Mouse (Mus musculus): ENCODE results near the gene Zg16. TPM values are rescaled to one million over a fixed set of nuclear protein-coding genes. Genes with fewer than 3 reads are reported as not detected.

Gene Zg16
- polyA plus RNA-seq, 1 experiment from 2014 or later = not detected

- H3K4me1 ChIP-seq (ENCODE audit: control insufficient read depth in 2 of 2, insufficient read depth in 2 of 2, low read length in 2 of 2) = peaks cover 15 to 31% of the 10 kb centered on the region in 2 experiments
- 26% methylated on average over 11 of the region's 11 CpGs for WGBS
- no peak within 1 kb of the TSS for H3K27ac ChIP-seq (replicated peaks in 1 of 2; ENCODE audit: control insufficient read depth in 1 of 2, insufficient read depth in 1 of 2, low read depth in 2 of 2, low read length in 2 of 2)
- peak within 1 kb of the TSS; percentile 46 to 62 for H3K4me3 ChIP-seq (ENCODE audit: control insufficient read depth in 1 of 2, insufficient read depth in 1 of 2, low read depth in 1 of 2, low read length in 2 of 2)
- peak within 1 kb of the TSS; percentile 63 for H3K9ac ChIP-seq (ENCODE audit: low read length)
- no peaks in the 10 kb centered on the region for H3K9me3 ChIP-seq (ENCODE audit: control insufficient read depth, low read length)
- no peak for ATAC-seq (ENCODE audit: insufficient number of reproducible peaks, insufficient read depth, low FRiP score, low read depth)
- no peaks in the 10 kb centered on the region for H3K27me3 ChIP-seq (ENCODE audit: control insufficient read depth, insufficient read depth, low read length)
- peaks cover 31% of the 10 kb centered on the region for H3K36me3 ChIP-seq (ENCODE audit: control insufficient read depth, insufficient read depth, low read length)
- peak within 1 kb of the TSS; percentile 81 for H3K4me2 ChIP-seq (ENCODE audit: low read length)
Measured at GRCm38 (mm10) chr7:127014320-127014719, 72.8 kb downstream of the Zg16 start, which contains the start of gene Mvp. Mvp (minus strand) TSS chr7:127014621.

DNA sequence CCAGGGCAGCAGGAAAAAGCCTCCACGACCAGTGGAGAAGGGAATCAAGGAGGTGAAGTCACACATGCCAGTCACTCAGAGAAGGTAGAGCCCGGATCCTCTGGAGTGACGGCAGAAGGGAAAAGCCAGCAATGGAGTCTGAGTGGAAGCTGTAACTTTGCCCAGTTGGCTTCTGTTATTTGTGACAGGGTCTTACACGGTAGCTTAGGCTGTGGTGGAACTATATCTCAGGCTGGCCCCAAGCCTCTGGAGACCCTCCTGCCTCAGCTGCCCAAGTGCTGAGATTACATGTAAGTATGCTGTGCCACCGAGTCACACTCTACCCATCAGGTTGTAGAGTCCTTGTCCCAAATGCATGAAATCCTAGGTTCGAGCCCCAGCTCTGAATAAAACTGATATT, 73.7 kb downstream of the Zg16 start:
- Histone ChIP-seq H3K4me1 (ENCODE audit: control insufficient read depth in 2 of 2, insufficient read depth in 2 of 2, low read length in 2 of 2) (peaks cover 18 to 36% of the 10 kb centered on the region in 2 experiments), H3K4me3 (ENCODE audit: control insufficient read depth in 1 of 2, insufficient read depth in 1 of 2, low read depth in 1 of 2, low read length in 2 of 2) (no peak overlapping the region), H3K4me2 (ENCODE audit: low read length) (peak overlapping the region; percentile 67), H3K36me3 (ENCODE audit: control insufficient read depth, insufficient read depth, low read length) (peaks cover 31% of the 10 kb centered on the region), H3K9me3 (ENCODE audit: control insufficient read depth, low read length) (no peaks in the 10 kb centered on the region), H3K27me3 (ENCODE audit: control insufficient read depth, insufficient read depth, low read length) (no peaks in the 10 kb centered on the region), H3K27ac (replicated peaks in 1 of 2; ENCODE audit: control insufficient read depth in 1 of 2, insufficient read depth in 1 of 2, low read depth in 2 of 2, low read length in 2 of 2) (no peak overlapping the region), H3K9ac (ENCODE audit: low read length) (no peak overlapping the region)
- ATAC-seq (ENCODE audit: insufficient number of reproducible peaks, insufficient read depth, low FRiP score, low read depth) = no peak
- 90% methylated on average over 6 of the region's 6 CpGs for WGBS

- Histone ChIP-seq H3K9ac (ENCODE audit: low read length) (no peak overlapping the region), H3K4me2 (ENCODE audit: low read length) (no peak overlapping the region), H3K9me3 (ENCODE audit: control insufficient read depth, low read length) (no peaks in the 10 kb centered on the region), H3K4me3 (ENCODE audit: control insufficient read depth in 1 of 2, insufficient read depth in 1 of 2, low read depth in 1 of 2, low read length in 2 of 2) (no peak overlapping the region), H3K36me3 (ENCODE audit: control insufficient read depth, insufficient read depth, low read length) (peaks cover 31% of the 10 kb centered on the region), H3K27me3 (ENCODE audit: control insufficient read depth, insufficient read depth, low read length) (no peaks in the 10 kb centered on the region), H3K4me1 (ENCODE audit: control insufficient read depth in 2 of 2, insufficient read depth in 2 of 2, low read length in 2 of 2) (peaks cover 21 to 36% of the 10 kb centered on the region in 2 experiments), H3K27ac (replicated peaks in 1 of 2; ENCODE audit: control insufficient read depth in 1 of 2, insufficient read depth in 1 of 2, low read depth in 2 of 2, low read length in 2 of 2) (no peak overlapping the region)
- no peak for ATAC-seq (ENCODE audit: insufficient number of reproducible peaks, insufficient read depth, low FRiP score, low read depth)
- 91% methylated on average over 10 of the region's 10 CpGs for WGBS
Measured at GRCm38 (mm10) chr7:127012845-127013244, 74.3 kb downstream of the Zg16 start.

- Histone ChIP-seq H3K36me3 (ENCODE audit: control insufficient read depth, insufficient read depth, low read length) (peaks cover 31% of the 10 kb centered on the region), H3K27me3 (ENCODE audit: control insufficient read depth, insufficient read depth, low read length) (no peaks in the 10 kb centered on the region), H3K27ac (replicated peaks in 1 of 2; ENCODE audit: control insufficient read depth in 1 of 2, insufficient read depth in 1 of 2, low read depth in 2 of 2, low read length in 2 of 2) (no peak overlapping the region), H3K4me3 (ENCODE audit: control insufficient read depth in 1 of 2, insufficient read depth in 1 of 2, low read depth in 1 of 2, low read length in 2 of 2) (no peak overlapping the region), H3K4me1 (ENCODE audit: control insufficient read depth in 2 of 2, insufficient read depth in 2 of 2, low read length in 2 of 2) (peaks cover 21 to 32% of the 10 kb centered on the region in 2 experiments), H3K9me3 (ENCODE audit: control insufficient read depth, low read length) (no peaks in the 10 kb centered on the region), H3K4me2 (ENCODE audit: low read length) (no peak overlapping the region), H3K9ac (ENCODE audit: low read length) (no peak overlapping the region)
- no peak for ATAC-seq (ENCODE audit: insufficient number of reproducible peaks, insufficient read depth, low FRiP score, low read depth)
- WGBS = 71% methylated on average over 6 of the region's 6 CpGs
Measured at GRCm38 (mm10) chr7:127012374-127012773, 74.8 kb downstream of the Zg16 start.

DNA sequence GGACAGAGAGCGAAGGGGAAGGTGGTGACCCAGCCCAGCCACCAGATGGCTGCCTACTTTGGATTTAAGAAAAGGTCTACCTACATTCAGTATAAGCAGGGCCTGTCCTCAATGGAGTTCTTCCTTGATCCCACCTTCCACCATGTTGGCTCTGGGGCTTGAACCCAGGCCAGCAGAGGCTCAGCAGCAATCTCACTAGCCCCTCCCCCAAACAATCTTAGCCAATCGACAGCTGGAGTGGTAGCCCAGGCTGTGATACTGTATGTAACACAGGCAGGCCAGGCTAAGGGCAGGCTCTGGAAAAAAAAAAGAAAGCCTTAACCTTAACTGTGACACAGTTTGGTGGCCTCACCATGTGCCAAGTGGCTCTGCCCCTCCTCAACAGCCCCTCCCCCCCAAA, 75.4 kb downstream of the Zg16 start:
- Histone ChIP-seq H3K4me3 (ENCODE audit: control insufficient read depth in 1 of 2, insufficient read depth in 1 of 2, low read depth in 1 of 2, low read length in 2 of 2) (no peak overlapping the region), H3K4me1 (ENCODE audit: control insufficient read depth in 2 of 2, insufficient read depth in 2 of 2, low read length in 2 of 2) (peaks cover 21 to 32% of the 10 kb centered on the region in 2 experiments), H3K9ac (ENCODE audit: low read length) (no peak overlapping the region), H3K4me2 (ENCODE audit: low read length) (no peak overlapping the region), H3K27me3 (ENCODE audit: control insufficient read depth, insufficient read depth, low read length) (no peaks in the 10 kb centered on the region), H3K27ac (replicated peaks in 1 of 2; ENCODE audit: control insufficient read depth in 1 of 2, insufficient read depth in 1 of 2, low read depth in 2 of 2, low read length in 2 of 2) (no peak overlapping the region), H3K36me3 (ENCODE audit: control insufficient read depth, insufficient read depth, low read length) (peaks cover 31% of the 10 kb centered on the region), H3K9me3 (ENCODE audit: control insufficient read depth, low read length) (no peaks in the 10 kb centered on the region)
- ATAC-seq (ENCODE audit: insufficient number of reproducible peaks, insufficient read depth, low FRiP score, low read depth) = no peak
- WGBS = 65% methylated on average over 2 of the region's 2 CpGs

DNA sequence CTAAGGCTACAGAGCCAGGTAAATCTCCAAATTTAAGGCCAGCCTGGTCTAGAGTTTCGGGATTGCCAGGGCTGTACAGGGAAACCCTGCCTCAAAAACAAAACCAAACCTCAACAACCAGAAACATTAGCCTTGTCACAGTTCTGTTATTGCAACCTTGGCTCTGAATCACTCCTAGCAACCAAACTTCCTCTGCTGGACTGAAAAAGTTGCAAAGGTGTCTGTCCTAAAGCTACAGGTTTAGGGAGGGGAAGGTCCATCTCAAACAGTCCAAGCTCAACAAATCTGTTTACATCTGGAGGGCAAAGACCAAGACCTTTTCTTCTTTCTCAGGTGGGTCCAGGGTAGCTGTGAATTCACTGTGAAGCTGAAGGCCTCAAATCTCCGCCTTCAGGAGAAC, 76.1 kb downstream of the Zg16 start:
- Histone ChIP-seq H3K4me3 (ENCODE audit: control insufficient read depth in 1 of 2, insufficient read depth in 1 of 2, low read depth in 1 of 2, low read length in 2 of 2) (no peak overlapping the region), H3K4me1 (ENCODE audit: control insufficient read depth in 2 of 2, insufficient read depth in 2 of 2, low read length in 2 of 2) (peaks cover 23 to 32% of the 10 kb centered on the region in 2 experiments), H3K4me2 (ENCODE audit: low read length) (no peak overlapping the region), H3K27me3 (ENCODE audit: control insufficient read depth, insufficient read depth, low read length) (no peaks in the 10 kb centered on the region), H3K27ac (replicated peaks in 1 of 2; ENCODE audit: control insufficient read depth in 1 of 2, insufficient read depth in 1 of 2, low read depth in 2 of 2, low read length in 2 of 2) (no peak overlapping the region), H3K9ac (ENCODE audit: low read length) (no peak overlapping the region), H3K36me3 (ENCODE audit: control insufficient read depth, insufficient read depth, low read length) (peaks cover 31% of the 10 kb centered on the region), H3K9me3 (ENCODE audit: control insufficient read depth, low read length) (no peaks in the 10 kb centered on the region)
- 96% methylated on average over 2 of the region's 2 CpGs for WGBS
- ATAC-seq (ENCODE audit: insufficient number of reproducible peaks, insufficient read depth, low FRiP score, low read depth) = no peak

DNA sequence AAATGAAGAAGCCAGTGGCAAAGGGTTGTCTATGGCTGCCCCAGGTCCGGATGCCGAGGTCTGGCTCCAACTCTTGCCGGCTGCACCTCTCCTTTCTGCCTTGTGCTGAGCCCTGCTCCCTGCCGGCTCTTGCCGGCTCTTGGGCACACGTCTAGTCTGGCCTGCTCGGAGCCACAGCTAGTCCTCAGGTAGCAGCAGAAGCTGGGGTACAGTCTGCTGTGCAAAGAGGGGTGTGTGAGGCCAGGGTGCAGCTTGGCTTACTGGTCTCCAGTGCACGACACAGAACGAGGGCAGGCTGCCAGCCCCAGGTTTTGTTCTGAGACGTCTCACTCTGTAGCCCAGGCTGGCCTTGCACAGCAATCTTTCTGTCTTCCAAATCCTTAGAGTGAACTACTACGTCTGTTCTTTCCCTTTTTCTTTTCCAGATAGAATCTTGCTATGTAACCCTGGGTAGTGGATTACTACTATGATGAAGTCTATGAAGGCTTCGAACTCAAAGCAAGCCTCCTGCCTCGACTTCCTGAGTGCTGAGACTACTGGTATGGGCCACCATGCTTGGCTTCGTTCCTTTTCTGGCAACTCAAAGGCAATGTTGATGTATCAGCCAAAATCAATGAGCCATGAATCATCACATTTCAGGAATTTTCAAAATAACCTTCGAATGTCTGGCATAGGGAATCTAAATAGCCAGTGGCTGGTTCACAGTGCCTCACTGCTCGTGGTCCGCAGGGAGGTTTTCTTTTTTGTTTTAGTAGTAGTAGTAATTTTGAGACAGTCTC, 77.6 kb downstream of the Zg16 start:
- peak overlapping the region in 1 of 2 experiments; percentile 59; a peak in 1 of 4 replicates for H3K27ac ChIP-seq (replicated peaks in 1 of 2; ENCODE audit: control insufficient read depth in 1 of 2, insufficient read depth in 1 of 2, low read depth in 2 of 2, low read length in 2 of 2)
- no peak overlapping the region for H3K4me2 ChIP-seq (ENCODE audit: low read length)
- peaks cover 17% of the 10 kb centered on the region for H3K36me3 ChIP-seq (ENCODE audit: control insufficient read depth, insufficient read depth, low read length)
- no peaks in the 10 kb centered on the region for H3K27me3 ChIP-seq (ENCODE audit: control insufficient read depth, insufficient read depth, low read length)
- peaks cover 11 to 17% of the 10 kb centered on the region in 2 experiments for H3K4me1 ChIP-seq (ENCODE audit: control insufficient read depth in 2 of 2, insufficient read depth in 2 of 2, low read length in 2 of 2)
- H3K9ac ChIP-seq (ENCODE audit: low read length) = no peak overlapping the region
- ATAC-seq (ENCODE audit: insufficient number of reproducible peaks, insufficient read depth, low FRiP score, low read depth) = no peak
- no peaks in the 10 kb centered on the region for H3K9me3 ChIP-seq (ENCODE audit: control insufficient read depth, low read length)
- WGBS = 81% methylated on average over 17 of the region's 17 CpGs
- H3K4me3 ChIP-seq (ENCODE audit: control insufficient read depth in 1 of 2, insufficient read depth in 1 of 2, low read depth in 1 of 2, low read length in 2 of 2) = no peak overlapping the region

Measured in heart, embryonic 14.5 days (tissue).